8 mouse cellular contexts compared by ENCODE assay signal in genomic region chr16:20629731-20630634, GRCm38 (mm10). TPM values are rescaled to one million over a fixed set of nuclear protein-coding genes. Genes with fewer than 3 reads are reported as not detected.
DNase-seq lines count a peak whose midpoint lies in the region; ATAC-seq lines count a peak whose summit lies in the region.

TSS of gene Ece2 (plus strand) at chr16:20629828.

- peaks cover 5% of the 10 kb centered on the region for H3K36me3 ChIP-seq in forebrain, embryonic 10.5 days (replicated peaks)
- H3K36me3 ChIP-seq in intestine, embryonic 15.5 days, result no peaks in the 10 kb centered on the region
- no peaks in the 10 kb centered on the region for H3K36me3 ChIP-seq in stomach, embryonic 14.5 days (ENCODE audit: control insufficient read depth, insufficient read depth, low read length)

- peaks cover 15% of the 10 kb centered on the region for H3K4me1 ChIP-seq in forebrain, embryonic 10.5 days
- H3K4me1 ChIP-seq in intestine, embryonic 15.5 days (replicated peaks), result 0 out of 2 replicates have a peak, but pooled peaks cover 6% of the 10 kb centered on the region
- no peaks in the 10 kb centered on the region for H3K4me1 ChIP-seq in stomach, embryonic 14.5 days (ENCODE audit: control insufficient read depth, insufficient read depth, low read length)

- DNase-seq in ovary, postnatal 36 days (ENCODE audit: low spot score), result peak; percentile 48
- no peak for DNase-seq in ovary, postnatal 14 days (ENCODE audit: low spot score)
- peak; percentile 76 for DNase-seq in brain, adult 2 months (ENCODE audit: low read depth, low spot score)
- peak; percentile 35 for DNase-seq in forebrain, embryonic 10.5 days (ENCODE audit: extremely low spot score, low spot score)
- DNase-seq in lung, postnatal 14 days, result peak; percentile 4

- WGBS in forebrain, embryonic 10.5 days, result 8% methylated on average over 54 of the region's 54 CpGs
- WGBS in intestine, embryonic 15.5 days, result 8% methylated on average over 54 of the region's 54 CpGs
- WGBS in stomach, embryonic 14.5 days, result 7% methylated on average over 52 of the region's 54 CpGs

- H3K9ac ChIP-seq in intestine, embryonic 15.5 days, result peak within 1 kb of the TSS; percentile 45
- H3K9ac ChIP-seq in stomach, embryonic 14.5 days (replicated peaks; ENCODE audit: low read depth, low read length), result peak within 1 kb of the TSS; percentile 38

- peak within 1 kb of the TSS; percentile 97 for H3K4me2 ChIP-seq in intestine, embryonic 15.5 days (replicated peaks)
- H3K4me2 ChIP-seq in stomach, embryonic 14.5 days (replicated peaks; ENCODE audit: low read depth, low read length), result peak within 1 kb of the TSS; percentile 85

- H3K27me3 ChIP-seq in forebrain, embryonic 10.5 days (ENCODE audit: poor library complexity, severe bottlenecking), result peaks cover 31% of the 10 kb centered on the region
- H3K27me3 ChIP-seq in intestine, embryonic 15.5 days (replicated peaks), result peaks cover 20% of the 10 kb centered on the region
- H3K27me3 ChIP-seq in stomach, embryonic 14.5 days (ENCODE audit: control insufficient read depth, insufficient read depth, low read length), result 0 out of 2 replicates have a peak, but pooled peaks cover 3% of the 10 kb centered on the region

- no peaks in the 10 kb centered on the region for H3K9me3 ChIP-seq in forebrain, embryonic 10.5 days
- no peaks in the 10 kb centered on the region for H3K9me3 ChIP-seq in intestine, embryonic 15.5 days
- no peaks in the 10 kb centered on the region for H3K9me3 ChIP-seq in stomach, embryonic 14.5 days (ENCODE audit: control insufficient read depth, low read depth, low read length)

- H3K4me3 ChIP-seq in forebrain, embryonic 10.5 days, result peak within 1 kb of the TSS; percentile 71
- peak within 1 kb of the TSS; percentile 51 for H3K4me3 ChIP-seq in intestine, embryonic 15.5 days (replicated peaks)
- H3K4me3 ChIP-seq in stomach, embryonic 14.5 days (ENCODE audit: low read depth, low read length), result peak within 1 kb of the TSS; percentile 46

- peak; percentile 69 for ATAC-seq in intestine, embryonic 15.5 days
- no peak for ATAC-seq in stomach, embryonic 14.5 days (ENCODE audit: insufficient number of reproducible peaks, insufficient read depth, low FRiP score, low read depth)
- ATAC-seq in frontal cortex, adult (ENCODE audit: low TSS enrichment), result no peak

- H3K27ac ChIP-seq in forebrain, embryonic 10.5 days, result peak within 1 kb of the TSS; percentile 89
- H3K27ac ChIP-seq in intestine, embryonic 15.5 days, result no peak within 1 kb of the TSS
- H3K27ac ChIP-seq in stomach, embryonic 14.5 days (ENCODE audit: low read length), result no peak within 1 kb of the TSS

RNA-seq across cellular contexts. Expression of gene Ece2, which starts in this region (rescaled TPM):
- 4.3 and 5.1 TPM in 2 replicates for polyA plus RNA-seq in forebrain, embryonic 10.5 days (2016; fragmentation: Nextera tagmentation; extraction: Ambion mirVana)
- 1.3 and 1.6 TPM in 2 replicates for polyA plus RNA-seq in intestine, embryonic 15.5 days (2015; fragmentation: Nextera tagmentation; extraction: Ambion mirVana)
- polyA plus RNA-seq in stomach, embryonic 14.5 days (2014; fragmentation: Nextera tagmentation; extraction: Ambion mirVana), result 2.4 and 3.4 TPM in 2 replicates
